Mouse (Mus musculus): ENCODE results near the gene Gosr2. TPM values are rescaled to one million over a fixed set of nuclear protein-coding genes. Genes with fewer than 3 reads are reported as not detected.

Gosr2 gene
- polyA plus RNA-seq, 1 experiment from 2014 or later = 113 TPM

DNA sequence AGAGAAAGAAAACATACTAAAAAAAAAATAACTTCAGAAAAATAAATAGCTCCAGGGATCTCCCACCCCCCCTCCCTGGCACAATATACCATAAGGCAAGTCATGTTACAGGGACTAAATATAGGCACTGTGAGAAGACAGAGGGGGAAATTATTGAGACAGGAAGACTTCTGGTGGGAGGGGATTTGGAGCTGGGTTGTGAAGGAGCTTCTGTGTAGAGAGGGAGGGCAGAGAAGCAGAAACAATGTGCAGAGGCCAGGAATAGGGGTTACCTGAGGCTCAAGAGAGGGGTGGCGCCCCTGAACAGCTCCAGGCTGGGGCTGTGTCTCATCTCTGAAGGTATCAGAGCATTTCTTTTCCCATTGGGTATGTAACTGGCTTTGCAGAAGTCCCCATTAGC lies 32.0 kb downstream of the Gosr2 start:
- no peak for ATAC-seq
- WGBS = 67% methylated on average over 1 of the region's 1 CpGs
- no peaks in the 10 kb centered on the region for H3K27me3 ChIP-seq (replicated peaks; ENCODE audit: control insufficient read depth, insufficient read depth, low read length)
- TF ChIP-seq CTCF (IDR thresholded peaks at IDR 0.05; ENCODE audit: low read depth) = no peak
- no peaks in the 10 kb centered on the region for H3K4me1 ChIP-seq (replicated peaks; ENCODE audit: control insufficient read depth, insufficient read depth, low read length)
- no peaks in the 10 kb centered on the region for H3K36me3 ChIP-seq (ENCODE audit: control insufficient read depth, insufficient read depth)
- no peaks in the 10 kb centered on the region for H3K9me3 ChIP-seq (ENCODE audit: control insufficient read depth)
- no peak overlapping the region for H3K27ac ChIP-seq (ENCODE audit: low read depth, low read length)
- H3K9ac ChIP-seq (ENCODE audit: low read depth, low read length) = no peak overlapping the region
- no peak overlapping the region for H3K4me2 ChIP-seq (replicated peaks; ENCODE audit: low read depth)
- H3K4me3 ChIP-seq (ENCODE audit: low read depth, low read length) = no peak overlapping the region

DNA sequence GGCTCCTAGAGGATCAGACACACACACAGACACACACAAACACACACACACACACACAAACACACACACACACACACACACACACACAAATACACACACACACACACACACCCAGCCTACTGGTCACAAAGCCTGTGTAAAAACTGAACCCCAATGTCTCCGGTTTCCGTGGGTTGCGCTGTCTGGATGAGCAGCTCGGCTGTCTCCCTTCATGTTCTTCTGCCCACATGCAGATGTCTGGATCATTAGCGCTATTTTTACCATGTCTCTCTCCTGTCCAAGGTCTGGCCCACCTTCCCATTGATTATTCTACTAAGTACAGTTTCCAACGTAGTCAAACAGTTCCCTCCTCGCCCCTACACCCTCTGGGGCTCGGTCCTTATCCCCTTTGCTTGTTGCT lies 34.6 kb downstream of the Gosr2 start:
- no peak for TF ChIP-seq CTCF (IDR thresholded peaks at IDR 0.05; ENCODE audit: low read depth)
- no peaks in the 10 kb centered on the region for H3K27me3 ChIP-seq (replicated peaks; ENCODE audit: control insufficient read depth, insufficient read depth, low read length)
- no peaks in the 10 kb centered on the region for H3K4me1 ChIP-seq (replicated peaks; ENCODE audit: control insufficient read depth, insufficient read depth, low read length)
- no peak overlapping the region for H3K9ac ChIP-seq (ENCODE audit: low read depth, low read length)
- no peak overlapping the region for H3K27ac ChIP-seq (ENCODE audit: low read depth, low read length)
- ATAC-seq = no peak
- H3K9me3 ChIP-seq (ENCODE audit: control insufficient read depth) = no peaks in the 10 kb centered on the region
- no peaks in the 10 kb centered on the region for H3K36me3 ChIP-seq (ENCODE audit: control insufficient read depth, insufficient read depth)
- no peak overlapping the region for H3K4me3 ChIP-seq (ENCODE audit: low read depth, low read length)
- WGBS = 77% methylated on average over 8 of the region's 8 CpGs
- H3K4me2 ChIP-seq (replicated peaks; ENCODE audit: low read depth) = no peak overlapping the region

DNA sequence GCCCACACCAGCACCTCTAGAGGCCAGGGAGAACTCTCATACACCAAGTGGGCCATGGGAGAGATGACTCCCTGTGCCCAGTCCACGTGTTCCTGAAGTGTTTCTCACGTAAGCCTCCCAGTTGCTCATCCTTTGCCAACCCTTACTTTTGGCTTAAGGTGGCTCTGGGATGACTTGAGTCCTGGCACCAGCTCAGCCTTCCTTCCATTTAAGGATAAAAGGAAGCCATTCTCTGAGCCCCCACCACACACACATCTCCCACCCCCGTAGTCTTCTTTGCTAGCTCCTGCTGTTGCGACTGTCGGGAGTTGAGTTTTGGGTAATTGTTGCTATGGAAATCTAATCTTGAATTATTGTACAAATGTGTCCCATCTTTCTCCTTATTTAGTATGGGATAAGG lies 35.2 kb downstream of the Gosr2 start:
- H3K9ac ChIP-seq (ENCODE audit: low read depth, low read length) = no peak overlapping the region
- H3K36me3 ChIP-seq (ENCODE audit: control insufficient read depth, insufficient read depth) = no peaks in the 10 kb centered on the region
- H3K27me3 ChIP-seq (replicated peaks; ENCODE audit: control insufficient read depth, insufficient read depth, low read length) = no peaks in the 10 kb centered on the region
- no peak overlapping the region for H3K4me2 ChIP-seq (replicated peaks; ENCODE audit: low read depth)
- H3K9me3 ChIP-seq (ENCODE audit: control insufficient read depth) = no peaks in the 10 kb centered on the region
- ATAC-seq = no peak
- no peak for TF ChIP-seq CTCF (IDR thresholded peaks at IDR 0.05; ENCODE audit: low read depth)
- H3K27ac ChIP-seq (ENCODE audit: low read depth, low read length) = no peak overlapping the region
- 69% methylated on average over 5 of the region's 5 CpGs for WGBS
- H3K4me1 ChIP-seq (replicated peaks; ENCODE audit: control insufficient read depth, insufficient read depth, low read length) = no peaks in the 10 kb centered on the region
- H3K4me3 ChIP-seq (ENCODE audit: low read depth, low read length) = no peak overlapping the region

DNA sequence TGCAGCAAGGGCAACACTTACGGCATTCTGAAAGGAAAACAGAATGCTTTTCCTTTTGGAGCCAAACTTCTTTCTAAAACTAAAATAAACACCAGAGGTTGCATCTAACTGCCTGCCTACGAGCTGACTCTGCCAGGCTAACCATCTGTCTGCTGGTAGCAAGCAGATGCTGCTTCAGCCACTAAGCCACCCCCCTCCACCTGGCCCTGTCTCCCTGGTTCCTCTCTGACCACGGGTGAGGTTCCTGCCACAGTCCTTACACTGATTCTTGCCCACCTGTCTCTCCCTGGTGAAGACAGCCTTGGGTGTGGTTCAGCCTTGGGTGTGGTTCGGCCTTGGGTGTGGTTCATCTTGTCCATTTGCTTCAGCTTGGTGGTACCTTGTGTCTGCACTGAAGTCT lies 35.8 kb downstream of the Gosr2 start:
- Histone ChIP-seq H3K27me3 (replicated peaks; ENCODE audit: control insufficient read depth, insufficient read depth, low read length) (no peaks in the 10 kb centered on the region), H3K4me1 (replicated peaks; ENCODE audit: control insufficient read depth, insufficient read depth, low read length) (no peaks in the 10 kb centered on the region), H3K9ac (ENCODE audit: low read depth, low read length) (no peak overlapping the region), H3K4me2 (replicated peaks; ENCODE audit: low read depth) (no peak overlapping the region), H3K4me3 (ENCODE audit: low read depth, low read length) (no peak overlapping the region), H3K36me3 (ENCODE audit: control insufficient read depth, insufficient read depth) (no peaks in the 10 kb centered on the region), H3K27ac (ENCODE audit: low read depth, low read length) (no peak overlapping the region), H3K9me3 (ENCODE audit: control insufficient read depth) (no peaks in the 10 kb centered on the region)
- no peak for TF ChIP-seq CTCF (IDR thresholded peaks at IDR 0.05; ENCODE audit: low read depth)
- 59% methylated on average over 4 of the region's 4 CpGs for WGBS
- no peak for ATAC-seq

DNA sequence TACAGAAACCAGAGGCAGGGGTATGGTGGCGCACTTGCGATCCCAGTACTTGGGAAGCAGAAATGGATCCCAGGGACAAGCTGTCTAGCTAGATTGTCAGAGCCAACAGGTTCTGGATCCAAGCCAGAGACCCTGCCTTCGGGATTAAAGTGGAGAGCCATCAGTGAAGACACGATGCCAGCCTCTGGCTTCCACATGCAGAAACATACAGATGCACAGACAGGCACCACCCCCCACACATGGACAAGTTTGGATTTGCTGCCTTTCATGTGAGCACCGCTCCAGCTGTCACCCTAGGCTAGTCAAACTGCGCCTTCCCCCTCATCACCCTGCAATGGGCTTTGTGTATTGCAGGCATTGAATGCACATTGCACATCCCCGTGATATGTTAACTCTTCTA lies 39.5 kb downstream of the Gosr2 start:
- Histone ChIP-seq H3K4me1 (replicated peaks; ENCODE audit: control insufficient read depth, insufficient read depth, low read length) (0 out of 2 replicates have a peak, but pooled peaks cover under 1% of the 10 kb centered on the region), H3K9ac (ENCODE audit: low read depth, low read length) (no peak overlapping the region), H3K27me3 (replicated peaks; ENCODE audit: control insufficient read depth, insufficient read depth, low read length) (0 out of 2 replicates have a peak, but pooled peaks cover 6% of the 10 kb centered on the region), H3K9me3 (ENCODE audit: control insufficient read depth) (no peaks in the 10 kb centered on the region), H3K36me3 (ENCODE audit: control insufficient read depth, insufficient read depth) (no peaks in the 10 kb centered on the region), H3K27ac (ENCODE audit: low read depth, low read length) (no peak overlapping the region), H3K4me3 (ENCODE audit: low read depth, low read length) (no peak overlapping the region), H3K4me2 (replicated peaks; ENCODE audit: low read depth) (no peak overlapping the region)
- no peak for TF ChIP-seq CTCF (IDR thresholded peaks at IDR 0.05; ENCODE audit: low read depth)
- WGBS = 84% methylated on average over 7 of the region's 7 CpGs
- no peak for ATAC-seq

DNA sequence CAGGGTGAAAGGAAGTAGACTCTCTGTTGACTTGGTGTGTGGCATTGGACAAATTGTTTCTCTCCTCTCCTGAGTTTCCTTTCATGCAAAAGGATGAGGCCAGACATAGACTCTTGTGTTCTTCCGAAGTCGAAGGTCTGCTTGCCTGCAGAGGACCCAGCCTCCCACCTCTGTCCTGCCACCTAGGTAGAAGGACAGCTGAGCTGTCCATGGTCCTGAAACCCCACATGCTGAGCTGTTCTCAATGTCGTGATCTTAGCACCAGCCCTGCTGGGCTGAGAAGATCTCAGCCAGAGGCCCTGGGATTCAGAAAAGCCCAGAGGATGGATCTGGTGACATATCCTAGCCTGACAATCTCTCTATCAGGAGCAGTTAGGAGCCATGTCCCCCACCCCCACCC lies 41.2 kb downstream of the Gosr2 start:
- WGBS = 9% methylated on average over 3 of the region's 3 CpGs
- ATAC-seq = no peak
- H3K4me1 ChIP-seq (replicated peaks; ENCODE audit: control insufficient read depth, insufficient read depth, low read length) = 0 out of 2 replicates have a peak, but pooled peaks cover 3% of the 10 kb centered on the region

More for the DNA sequence above, 41.2 kb downstream of the Gosr2 start:
- Histone ChIP-seq H3K27me3 (replicated peaks; ENCODE audit: control insufficient read depth, insufficient read depth, low read length) (peaks cover 9% of the 10 kb centered on the region; the same call in 1 of the 2 replicates), H3K27ac (ENCODE audit: low read depth, low read length) (no peak overlapping the region), H3K4me3 (ENCODE audit: low read depth, low read length) (no peak overlapping the region), H3K9ac (ENCODE audit: low read depth, low read length) (no peak overlapping the region), H3K9me3 (ENCODE audit: control insufficient read depth) (no peaks in the 10 kb centered on the region), H3K4me2 (replicated peaks; ENCODE audit: low read depth) (no peak overlapping the region), H3K36me3 (ENCODE audit: control insufficient read depth, insufficient read depth) (no peaks in the 10 kb centered on the region)
- 0 out of 2 replicates have a peak, but pooled peaks have one; percentile 17 for TF ChIP-seq CTCF (IDR thresholded peaks at IDR 0.05; ENCODE audit: low read depth)

Data from intestine, postnatal 0 days (tissue).